Mouse (Mus musculus) ES-Bruce4 (cell line): Measurements from ENCODE around the gene Trp53i13.
"Not testable (repeated sequence)": the region's sequence is repeated elsewhere in the genome, so short reads cannot be mapped to it uniquely, and the experiment has no call there.

ENCODE experiments used
- CTCF ChIP-seq: IDR thresholded peaks from one replicate; pipeline ENCODE4 v1.8.1; 2011; ENCODE audit warnings: low read depth, low read length
- EP300 ChIP-seq: IDR thresholded peaks from 2 replicates; pipeline ENCODE4 v1.6.1; 2011; ENCODE audit warnings: low read depth, low read length; ENCODE audit not compliant: insufficient read depth
- POLR2A ChIP-seq: IDR thresholded peaks from one replicate; pipeline ENCODE4 v1.8.1; 2011; ENCODE audit warnings: low read length; ENCODE audit not compliant: insufficient read depth

- TF ChIP-seq POLR2A, EP300, CTCF: not testable (repeated sequence)
These were observed 12.6 kb upstream of the Trp53i13 start for GRCm38 (mm10) chr11:77528420-77528819.
